Mouse (Mus musculus): ENCODE results near the gene Amdhd2.

The Amdhd2 gene

GRCm38 (mm10) chr17:24163176-24163962 is at the start of gene Amdhd2:
Gene Amdhd2 (minus strand): TSS chr17:24163766.
- DNase-seq, result peak; percentile 94

GRCm38 (mm10) chr17:24213186-24213585 is 49.6 kb upstream of the Amdhd2 start:
- no peak for DNase-seq

- no peak for DNase-seq
Observed at GRCm38 (mm10) chr17:24212441-24213018, 49.0 kb upstream of the Amdhd2 start.

GRCm38 (mm10) chr17:24211631-24212440 is 48.3 kb upstream of the Amdhd2 start:
- peak; percentile 88 for DNase-seq

GRCm38 (mm10) chr17:24210591-24210990 is 47.0 kb upstream of the Amdhd2 start:
- peak; percentile 45 for DNase-seq

- no peak for DNase-seq
Observed at GRCm38 (mm10) chr17:24209916-24210240, 46.3 kb upstream of the Amdhd2 start.

- DNase-seq, result peak; percentile 76
Observed at GRCm38 (mm10) chr17:24209043-24209915, 45.7 kb upstream of the Amdhd2 start, which contains the start of gene Ntn3. Gene Ntn3 (minus strand): TSS chr17:24209531.

- peak; percentile 63 for DNase-seq
Observed at GRCm38 (mm10) chr17:24208641-24209042, 45.1 kb upstream of the Amdhd2 start.

GRCm38 (mm10) chr17:24207768-24208640 is 44.4 kb upstream of the Amdhd2 start:
- DNase-seq, result peak; percentile 69

- DNase-seq, result peak; percentile 75
Observed at GRCm38 (mm10) chr17:24206451-24207351, 43.1 kb upstream of the Amdhd2 start.

- DNase-seq, result no peak
Observed at GRCm38 (mm10) chr17:24205908-24206361, 42.4 kb upstream of the Amdhd2 start.

GRCm38 (mm10) chr17:24205284-24205888 is 41.8 kb upstream of the Amdhd2 start, which contains the start of gene Tbc1d24:
Gene Tbc1d24 (minus strand): TSS chr17:24205562.
- peak; percentile 97 for DNase-seq

- peak; percentile 69 for DNase-seq
Observed at GRCm38 (mm10) chr17:24204846-24205245, 41.3 kb upstream of the Amdhd2 start.

GRCm38 (mm10) chr17:24203611-24204534 is 40.3 kb upstream of the Amdhd2 start:
- peak; percentile 25 for DNase-seq

- no peak for DNase-seq
Observed at GRCm38 (mm10) chr17:24203068-24203467, 39.5 kb upstream of the Amdhd2 start.

GRCm38 (mm10) chr17:24201092-24201491 is 37.5 kb upstream of the Amdhd2 start:
- DNase-seq, result no peak

- DNase-seq, result peak; percentile 60
Observed at GRCm38 (mm10) chr17:24199741-24200140, 36.2 kb upstream of the Amdhd2 start.

GRCm38 (mm10) chr17:24199252-24199651 is 35.7 kb upstream of the Amdhd2 start:
- DNase-seq, result peak; percentile 77
